Mouse (Mus musculus) bone marrow macrophage, adult 2 months (primary cell): ENCODE data around the gene Cd4.

Source experiments
- CTCF ChIP-seq: IDR thresholded peaks from 2 replicates; pipeline ENCODE4 v1.5.1; 2012; ENCODE audit warnings: low read depth, mild to moderate bottlenecking, low read length, moderate library complexity
- POLR2A ChIP-seq: IDR thresholded peaks from 2 replicates; pipeline ENCODE4 v1.6.1; 2012; ENCODE audit warnings: mild to moderate bottlenecking, low read depth, low read length, borderline replicate concordance

DNA sequence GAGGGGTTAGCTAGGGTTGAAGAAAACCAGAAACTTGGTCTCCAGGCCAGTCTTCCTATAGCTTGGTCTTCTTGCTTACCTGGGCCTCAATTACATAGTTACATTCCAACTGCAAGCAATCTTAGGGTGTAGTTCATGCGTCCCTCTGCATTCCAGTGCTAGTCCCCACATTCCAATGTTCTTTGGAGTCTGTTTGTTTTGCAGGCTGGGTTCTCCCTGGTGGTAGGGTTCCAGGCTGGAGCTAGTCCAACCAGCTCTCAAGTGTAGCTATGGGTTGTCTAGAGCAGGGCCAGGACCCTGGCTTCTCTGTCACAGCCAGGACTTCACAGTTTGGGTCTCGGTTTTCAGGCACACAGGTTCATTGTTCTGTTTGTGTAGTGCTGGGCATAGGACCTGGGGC, 49.5 kb upstream of the Cd4 start:
- no peak for TF ChIP-seq CTCF
- no peak for TF ChIP-seq POLR2A
